Mouse (Mus musculus): ENCODE data around the gene Fkbp15. TPM values are rescaled to one million over a fixed set of nuclear protein-coding genes. Genes with fewer than 3 reads are reported as not detected.

The Fkbp15 gene
- polyA plus RNA-seq, 1 experiment from 2014 or later = 20.9 TPM

Other genes with a start within 250 kb of the Fkbp15 start
- not detected in 2 replicates for gene Mup21, start 209.7 kb downstream of the Fkbp15 start, polyA plus RNA-seq (2015; fragmentation: Nextera tagmentation; extraction: Ambion mirVana)
- gene Zfp37, start 129.5 kb downstream of the Fkbp15 start, polyA plus RNA-seq (2015; fragmentation: Nextera tagmentation; extraction: Ambion mirVana) = 24.4 and 28.3 TPM in 2 replicates
- 16.7 and 19.5 TPM in 2 replicates for gene Slc31a2, start 98.0 kb downstream of the Fkbp15 start, polyA plus RNA-seq (2015; fragmentation: Nextera tagmentation; extraction: Ambion mirVana)
- gene Slc31a1, start 179 bp upstream of the Fkbp15 start, polyA plus RNA-seq (2015; fragmentation: Nextera tagmentation; extraction: Ambion mirVana) = 43.1 and 46.2 TPM in 2 replicates
- 74.2 and 81.3 TPM in 2 replicates for gene Cdc26, start 48.1 kb upstream of the Fkbp15 start, polyA plus RNA-seq (2015; fragmentation: Nextera tagmentation; extraction: Ambion mirVana)
- 14.6 and 15.1 TPM in 2 replicates for gene Prpf4, start 48.2 kb upstream of the Fkbp15 start, polyA plus RNA-seq (2015; fragmentation: Nextera tagmentation; extraction: Ambion mirVana)
- 0.27 TPM in 1 of 2 replicates, not detected in the other for gene Rnf183, start 74.7 kb upstream of the Fkbp15 start, polyA plus RNA-seq (2015; fragmentation: Nextera tagmentation; extraction: Ambion mirVana)
- 12.9 and 13.2 TPM in 2 replicates for gene Wdr31, start 110.3 kb upstream of the Fkbp15 start, polyA plus RNA-seq (2015; fragmentation: Nextera tagmentation; extraction: Ambion mirVana)
- 0.77 and 1.1 TPM in 2 replicates for gene Bspry, start 119.5 kb upstream of the Fkbp15 start, polyA plus RNA-seq (2015; fragmentation: Nextera tagmentation; extraction: Ambion mirVana)
- gene Hdhd3, start 142.9 kb upstream of the Fkbp15 start, polyA plus RNA-seq (2015; fragmentation: Nextera tagmentation; extraction: Ambion mirVana) = 10.9 and 12.1 TPM in 2 replicates
- 68.7 and 75.0 TPM in 2 replicates for gene Alad, start 159.4 kb upstream of the Fkbp15 start, polyA plus RNA-seq (2015; fragmentation: Nextera tagmentation; extraction: Ambion mirVana)
- gene Pole3, start 164.5 kb upstream of the Fkbp15 start, polyA plus RNA-seq (2015; fragmentation: Nextera tagmentation; extraction: Ambion mirVana) = 62.8 and 65.3 TPM in 2 replicates
- gene 4933430I17Rik, start 164.8 kb upstream of the Fkbp15 start, polyA plus RNA-seq (2015; fragmentation: Nextera tagmentation; extraction: Ambion mirVana) = 0.63 and 0.65 TPM in 2 replicates
- gene Rgs3, start 199.3 kb upstream of the Fkbp15 start, polyA plus RNA-seq (2015; fragmentation: Nextera tagmentation; extraction: Ambion mirVana) = 63.5 and 69.3 TPM in 2 replicates

Data from hindbrain, embryonic 15.5 days (tissue).